Mouse (Mus musculus) bone marrow macrophage, adult 2 months (primary cell): ENCODE results near the gene Maneal. TPM values are rescaled to one million over a fixed set of nuclear protein-coding genes. Genes with fewer than 3 reads are reported as not detected.

Experiments
- H3K27ac ChIP-seq: 2 replicates; pipeline ENCODE4 v1.5.1; 2012; ENCODE audit warnings: low read depth, low read length; ENCODE audit not compliant: insufficient read depth
- H3K4me1 ChIP-seq: 2 replicates; pipeline ENCODE4 v1.6.1; 2012; ENCODE audit warnings: low read length; ENCODE audit not compliant: control insufficient read depth, insufficient read depth
- H3K4me3 ChIP-seq: 2 replicates; pipeline ENCODE4 v1.5.1; 2012; ENCODE audit warnings: mild to moderate bottlenecking, low read length, moderate library complexity; ENCODE audit not compliant: insufficient read depth
- CTCF ChIP-seq: IDR thresholded peaks from 2 replicates; pipeline ENCODE4 v1.5.1; 2012; ENCODE audit warnings: low read depth, mild to moderate bottlenecking, low read length, moderate library complexity
- POLR2A ChIP-seq: IDR thresholded peaks from 2 replicates; pipeline ENCODE4 v1.6.1; 2012; ENCODE audit warnings: mild to moderate bottlenecking, low read depth, low read length, borderline replicate concordance
- polyA plus RNA-seq: library from polyadenylated mRNA; stranded (reverse); fragments of >200 nt; gene quantifications from 2 replicates; pipeline ENCODE4 v1.2.4, GENCODE M21; 2012; ENCODE audit not compliant: missing spikeins, insufficient read depth, insufficient read length

Gene Maneal
- polyA plus RNA-seq, 1 experiment = not detected

DNA sequence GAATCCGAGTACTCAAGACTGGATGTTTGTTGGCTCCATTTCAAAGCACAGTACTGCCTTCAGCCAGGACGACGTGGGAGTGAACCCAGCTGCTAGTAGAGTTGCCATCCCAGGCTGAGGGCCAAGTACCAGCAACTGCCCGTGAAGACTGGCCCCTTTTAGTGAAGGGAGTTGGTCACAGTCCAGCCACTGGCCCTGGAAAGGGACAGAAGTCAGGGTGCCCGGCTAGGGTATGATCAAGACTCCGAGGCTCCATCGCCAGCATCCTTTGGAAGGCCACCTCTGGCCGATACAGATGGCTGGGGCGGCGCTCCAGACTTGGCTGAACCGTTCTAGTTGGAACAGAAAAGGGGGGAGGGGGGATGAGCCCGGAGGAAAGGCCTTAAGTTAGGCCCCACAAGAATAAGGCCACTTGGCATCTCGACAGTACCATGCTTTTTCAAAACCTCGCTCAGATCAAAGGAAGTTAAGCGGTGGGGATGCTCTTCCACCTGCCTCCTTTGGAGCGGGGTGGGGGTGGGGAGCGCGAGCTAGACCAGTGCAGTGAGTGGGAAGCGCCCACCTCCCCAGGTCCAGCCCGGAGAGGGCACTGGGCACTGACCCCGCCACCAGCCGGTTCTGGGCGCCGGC is 12.2 kb downstream of the Maneal start:
- Histone ChIP-seq H3K4me1 (peaks cover 14% of the 10 kb centered on the region), H3K4me3 (peak overlapping the region; percentile 69), H3K27ac (no peak overlapping the region)
- TF ChIP-seq POLR2A (no peak), CTCF (no peak)

DNA sequence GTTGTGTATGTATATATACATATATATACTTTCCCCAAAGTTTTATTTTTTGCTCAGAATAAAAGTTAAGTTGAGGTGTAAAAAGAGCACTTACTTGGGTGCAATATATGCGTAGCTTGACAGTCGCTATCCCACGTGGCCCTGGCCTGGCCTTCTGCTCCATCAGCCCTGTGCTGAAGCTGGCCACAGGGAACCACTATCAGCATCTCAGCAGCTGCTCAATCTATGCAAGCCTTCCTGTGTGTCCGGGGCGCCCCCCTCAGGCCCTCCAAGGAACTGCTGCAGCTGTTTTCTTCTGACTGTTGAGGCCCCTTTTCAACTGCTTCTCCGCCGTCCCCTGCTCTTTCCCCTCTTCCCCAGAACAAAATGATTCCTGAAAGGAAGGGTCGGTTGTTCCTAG is 14.4 kb downstream of the Maneal start:
- TF ChIP-seq CTCF (peak; percentile 84), POLR2A (no peak)
- H3K4me3 ChIP-seq = no peak overlapping the region
- H3K27ac ChIP-seq = no peak overlapping the region
- peaks cover 12% of the 10 kb centered on the region for H3K4me1 ChIP-seq

GRCm38 (mm10) chr4:124843493-124843892 is 18.5 kb downstream of the Maneal start:
- 0 out of 2 replicates have a peak, but pooled peaks have one; percentile 21 for TF ChIP-seq CTCF
- TF ChIP-seq POLR2A = no peak
- Histone ChIP-seq H3K27ac (no peak overlapping the region), H3K4me1 (no peaks in the 10 kb centered on the region), H3K4me3 (no peak overlapping the region)

DNA sequence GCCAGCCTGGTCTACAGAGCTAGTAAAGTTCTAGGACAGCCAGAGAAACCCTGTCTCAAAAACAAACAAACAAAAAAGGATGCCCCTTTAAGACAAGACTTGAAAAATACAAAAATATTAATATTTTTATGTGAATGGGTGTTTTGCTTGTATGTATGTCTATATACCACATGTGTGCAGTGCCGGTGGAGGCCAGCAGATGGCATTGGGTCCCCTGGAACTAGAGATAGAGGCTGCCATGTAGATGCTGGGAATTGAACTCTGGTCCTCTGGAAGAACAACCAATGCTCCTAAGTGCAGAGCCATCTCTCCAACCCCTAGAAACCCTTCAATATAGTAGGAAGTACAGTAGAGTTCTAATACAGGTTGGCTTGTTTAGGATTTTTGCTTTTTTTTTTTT is 21.0 kb downstream of the Maneal start:
- Histone ChIP-seq H3K4me3 (no peak overlapping the region), H3K4me1 (no peaks in the 10 kb centered on the region), H3K27ac (no peak overlapping the region)
- no peak for TF ChIP-seq POLR2A
- no peak for TF ChIP-seq CTCF

DNA sequence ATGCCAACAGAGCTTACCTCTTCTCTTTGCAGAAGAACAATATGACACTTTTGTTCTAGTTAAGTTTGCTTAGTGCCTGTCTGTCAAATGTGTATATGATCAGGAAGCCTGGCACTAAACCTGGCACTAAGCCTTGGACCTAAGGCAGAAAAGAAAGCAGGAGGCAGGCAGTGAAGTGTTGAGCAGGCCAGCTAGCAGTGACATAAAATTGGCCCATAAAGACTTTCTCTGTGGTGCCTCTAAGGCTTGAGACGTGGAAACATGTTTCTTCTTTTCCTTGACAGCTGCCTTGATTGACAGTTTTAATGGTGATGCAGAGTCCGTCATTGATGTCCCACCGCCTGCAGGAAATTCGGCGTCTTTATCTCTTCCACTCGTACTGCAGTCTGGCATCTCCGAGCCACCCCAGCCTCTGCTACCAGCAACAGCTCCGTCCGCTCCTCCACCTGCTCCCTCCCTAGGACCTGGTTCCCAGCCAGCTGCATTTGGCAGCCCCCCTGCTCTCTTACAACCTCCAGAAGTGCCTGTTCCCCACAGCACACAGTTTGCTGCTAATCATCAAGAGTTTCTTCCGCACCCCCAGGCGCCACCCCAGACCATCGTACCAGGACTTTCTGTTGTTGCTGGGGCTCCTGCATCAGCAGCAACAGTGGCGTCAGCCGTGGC is 23.8 kb downstream of the Maneal start:
- Histone ChIP-seq H3K4me1 (no peaks in the 10 kb centered on the region), H3K4me3 (no peak overlapping the region), H3K27ac (no peak overlapping the region)
- TF ChIP-seq CTCF = no peak
- TF ChIP-seq POLR2A = no peak

DNA sequence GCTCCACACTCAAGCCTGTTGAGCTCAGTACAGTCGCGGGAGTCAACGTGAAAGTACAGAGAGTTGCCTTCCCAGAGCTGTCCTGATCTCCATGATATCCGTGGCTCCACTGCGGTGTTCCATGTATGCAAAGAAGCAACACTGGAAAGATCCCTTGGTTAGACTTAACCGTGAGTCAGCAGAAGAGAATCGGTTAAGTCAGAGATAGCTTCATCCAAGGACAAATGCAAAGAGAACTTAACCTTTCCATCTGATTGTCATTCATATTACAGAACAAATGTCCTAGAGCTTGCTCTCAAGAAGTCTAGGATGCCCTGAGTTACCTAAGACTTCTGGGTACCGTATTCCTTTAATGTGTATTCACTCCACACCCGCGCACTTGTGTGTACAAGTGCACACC is 29.2 kb downstream of the Maneal start:
- Histone ChIP-seq H3K27ac (no peak overlapping the region), H3K4me1 (no peaks in the 10 kb centered on the region), H3K4me3 (no peak overlapping the region)
- TF ChIP-seq CTCF = no peak
- no peak for TF ChIP-seq POLR2A

GRCm38 (mm10) chr4:124829671-124830070 is 32.3 kb downstream of the Maneal start:
- TF ChIP-seq POLR2A (no peak), CTCF (no peak)

DNA sequence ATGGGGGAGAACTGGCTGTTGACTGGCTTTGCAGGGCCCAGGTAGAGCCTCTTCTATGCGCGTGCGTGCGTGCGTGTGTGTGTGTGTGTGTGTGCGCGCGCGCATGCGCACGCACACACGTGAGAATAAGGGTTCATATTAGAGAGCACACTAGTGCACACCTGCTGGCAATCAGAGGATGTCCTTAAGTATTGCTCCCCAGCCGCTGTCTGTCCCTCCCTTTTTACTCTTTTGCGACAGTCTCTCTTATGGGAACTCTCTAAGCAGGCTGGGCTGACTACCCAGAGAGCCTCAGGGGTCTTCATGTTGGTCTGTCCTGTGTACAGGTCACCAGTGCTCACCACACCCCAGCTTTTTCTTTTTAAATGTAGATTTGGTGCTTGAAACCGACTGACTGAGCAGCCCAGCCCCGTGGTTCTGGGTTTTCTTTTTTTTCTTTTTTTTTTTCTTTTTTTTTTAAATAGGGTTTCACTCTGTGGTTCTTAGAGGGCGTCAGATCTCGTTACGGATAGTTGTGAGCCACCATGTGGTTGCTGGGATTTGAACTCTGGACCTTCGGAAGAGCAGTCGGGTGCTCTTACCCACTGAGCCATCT is 36.5 kb downstream of the Maneal start:
- TF ChIP-seq POLR2A (no peak), CTCF (no peak)
- no peak overlapping the region for H3K27ac ChIP-seq
- H3K4me1 ChIP-seq = no peaks in the 10 kb centered on the region
- H3K4me3 ChIP-seq = no peak overlapping the region

More at GRCm38 (mm10) chr4:124829671-124830070, 32.3 kb downstream of the Maneal start:
- H3K27ac ChIP-seq = no peak overlapping the region
- H3K4me1 ChIP-seq = no peaks in the 10 kb centered on the region
- no peak overlapping the region for H3K4me3 ChIP-seq

DNA sequence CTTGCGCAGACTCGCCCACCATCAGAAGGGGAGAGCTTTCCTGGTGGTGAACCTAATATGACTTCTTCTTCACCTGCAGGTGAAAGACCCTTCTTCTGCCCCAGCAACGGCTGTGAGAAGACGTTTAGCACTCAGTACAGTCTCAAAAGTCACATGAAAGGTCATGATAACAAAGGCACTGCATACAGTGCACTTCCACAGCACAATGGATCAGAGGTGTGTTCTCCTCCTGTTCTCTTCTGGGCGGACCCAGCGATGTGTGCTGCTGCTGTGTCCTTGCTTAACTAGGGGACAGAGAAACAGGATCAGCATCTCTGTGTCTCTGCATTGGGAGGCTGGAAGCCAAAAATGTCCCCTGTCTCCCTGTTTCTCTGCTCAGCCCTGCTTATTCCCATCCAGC is 37.0 kb downstream of the Maneal start:
- TF ChIP-seq POLR2A (no peak), CTCF (no peak)
- Histone ChIP-seq H3K4me1 (no peaks in the 10 kb centered on the region), H3K4me3 (no peak overlapping the region), H3K27ac (no peak overlapping the region)

DNA sequence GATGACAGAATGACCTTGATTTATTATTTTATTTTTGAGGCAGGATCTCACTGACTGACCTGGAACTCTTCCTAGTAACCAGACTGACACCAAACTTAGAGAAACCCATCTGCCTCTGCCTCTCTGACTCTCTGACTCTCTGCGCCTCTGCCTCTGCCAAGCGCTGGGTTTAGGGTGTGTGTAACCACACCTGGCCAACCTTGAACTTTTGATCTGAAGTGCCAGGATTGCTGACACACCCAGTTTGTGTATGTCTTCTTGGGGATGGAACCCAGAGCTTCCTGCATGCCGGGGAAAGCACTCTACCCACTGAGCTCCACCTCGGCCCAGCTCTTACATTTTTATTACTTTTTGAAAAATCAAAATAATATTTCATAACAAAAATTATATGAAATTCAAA is 43.1 kb downstream of the Maneal start:
- TF ChIP-seq CTCF (no peak), POLR2A (no peak)
- Histone ChIP-seq H3K4me1 (peaks cover 4% of the 10 kb centered on the region; the same call in 1 of the 2 replicates), H3K27ac (no peak overlapping the region), H3K4me3 (no peak overlapping the region)
